Mouse (Mus musculus): Measurements from ENCODE around the gene Scml4.

Gene Scml4

DNA sequence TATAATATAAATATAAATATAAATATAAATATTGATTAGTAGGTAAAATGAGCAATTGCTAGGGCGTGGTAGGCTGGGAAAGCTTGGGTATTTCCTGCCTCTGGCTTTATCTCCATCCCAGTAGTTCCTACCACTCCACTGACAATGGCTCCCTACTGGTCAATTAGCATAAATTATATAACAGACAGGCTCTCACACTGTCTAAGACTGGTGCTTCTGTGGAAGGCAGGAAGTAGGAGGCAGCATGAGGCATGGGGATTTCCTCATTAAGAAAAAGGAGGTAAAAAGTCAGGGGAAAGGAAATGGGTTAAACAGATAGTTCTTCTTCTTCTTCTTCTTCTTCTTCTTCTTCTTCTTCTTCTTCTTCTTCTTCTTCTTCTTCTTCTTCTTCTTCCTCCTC lies 48.4 kb downstream of the Scml4 start:
- DNase-seq, result no peak

DNA sequence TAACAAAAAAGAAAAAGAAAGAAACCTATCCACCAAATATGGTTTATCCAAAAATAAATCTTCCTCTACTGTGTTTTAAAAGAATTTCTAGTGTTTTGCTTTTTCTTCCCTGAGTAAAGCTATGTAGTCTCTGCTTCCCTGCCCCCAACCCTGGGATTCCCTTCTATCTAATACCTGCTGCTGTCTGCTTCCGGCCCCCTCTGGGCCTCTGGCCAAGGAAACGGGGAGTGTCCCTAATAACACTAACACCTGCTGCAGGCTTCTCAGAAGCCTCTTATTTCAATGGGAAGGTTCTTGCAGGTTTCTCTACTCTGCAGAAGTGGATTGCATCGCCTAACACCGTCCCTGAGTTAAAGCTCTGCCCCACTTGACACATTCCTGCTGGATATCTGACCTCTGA lies 50.4 kb downstream of the Scml4 start:
- DNase-seq, result no peak

DNA sequence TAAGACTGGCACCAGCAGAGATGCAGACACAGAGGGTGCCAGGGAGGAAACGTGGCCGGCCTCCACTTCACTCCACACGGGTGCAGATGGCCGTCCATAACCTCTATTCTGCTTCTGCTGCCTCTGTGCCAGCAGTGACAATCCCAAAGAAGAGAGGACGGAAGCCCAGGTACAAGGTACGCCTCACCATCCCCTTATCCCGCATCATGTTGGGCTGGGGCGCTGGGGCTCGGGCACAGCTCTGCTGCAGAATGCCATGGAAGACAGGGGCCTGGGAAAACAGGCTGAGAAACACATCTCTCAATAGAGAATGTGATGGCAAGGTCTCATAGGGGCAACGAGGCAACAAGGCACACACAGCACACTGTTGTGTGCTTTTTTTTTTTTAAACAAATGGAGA lies 51.9 kb downstream of the Scml4 start:
- DNase-seq, result no peak

DNA sequence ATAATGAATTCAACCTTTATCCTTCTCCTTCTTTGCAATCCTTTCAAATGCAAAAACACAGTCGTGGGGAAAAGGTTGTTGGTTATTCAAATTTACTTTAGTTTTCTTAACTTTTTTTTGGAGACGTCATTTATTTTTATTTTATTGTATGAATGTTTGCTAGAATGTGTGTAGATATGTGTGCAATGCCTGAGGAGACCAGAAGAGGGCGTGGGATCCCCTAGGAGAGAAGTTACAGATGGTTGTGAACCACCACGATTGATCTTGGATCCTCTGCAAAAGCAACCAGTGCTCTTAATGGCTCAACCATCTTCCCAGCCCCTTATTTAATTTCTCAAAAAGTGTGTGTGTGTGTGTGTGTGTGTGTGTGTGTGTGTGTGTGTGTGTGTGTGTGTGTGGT lies 53.0 kb downstream of the Scml4 start:
- no peak for DNase-seq

DNA sequence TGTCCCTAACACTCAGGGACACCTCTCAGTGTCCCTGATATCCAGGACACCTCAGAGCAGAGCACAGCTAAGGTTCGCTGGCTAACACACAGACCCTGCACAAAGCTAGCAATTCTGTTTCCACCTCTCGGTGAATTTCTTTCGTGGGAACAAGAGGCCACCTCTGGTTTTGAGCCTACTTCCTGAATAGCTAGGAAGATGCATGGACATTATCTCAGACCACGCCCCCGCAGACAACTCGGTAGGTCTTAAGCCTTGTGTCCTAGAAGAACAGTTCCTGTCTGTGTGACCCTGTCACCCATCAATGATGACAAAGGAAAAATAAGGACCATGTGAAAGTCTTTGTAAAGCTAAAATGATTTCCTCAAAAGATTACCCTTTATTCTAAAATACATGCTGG lies 54.0 kb downstream of the Scml4 start:
- DNase-seq, result no peak

DNA sequence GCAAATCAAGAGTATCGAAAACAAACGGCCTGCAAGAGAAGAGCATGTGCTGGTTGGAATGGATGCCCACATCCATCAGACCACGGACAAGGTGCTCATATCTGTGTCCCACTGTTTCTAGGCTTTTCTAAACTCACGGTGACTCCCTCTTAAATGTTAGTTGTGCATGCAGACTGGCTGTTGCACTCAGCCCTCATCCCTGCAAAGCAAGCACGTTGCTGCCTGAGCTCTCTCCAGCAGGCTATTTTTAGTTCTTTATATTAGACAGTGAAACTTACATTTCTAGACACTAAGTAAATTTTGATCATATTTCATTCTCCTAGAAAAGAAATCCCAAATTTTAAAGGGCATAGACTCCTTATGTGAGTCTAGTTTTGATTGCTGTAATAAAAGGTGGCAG lies 57.2 kb downstream of the Scml4 start:
- no peak for DNase-seq

DNA sequence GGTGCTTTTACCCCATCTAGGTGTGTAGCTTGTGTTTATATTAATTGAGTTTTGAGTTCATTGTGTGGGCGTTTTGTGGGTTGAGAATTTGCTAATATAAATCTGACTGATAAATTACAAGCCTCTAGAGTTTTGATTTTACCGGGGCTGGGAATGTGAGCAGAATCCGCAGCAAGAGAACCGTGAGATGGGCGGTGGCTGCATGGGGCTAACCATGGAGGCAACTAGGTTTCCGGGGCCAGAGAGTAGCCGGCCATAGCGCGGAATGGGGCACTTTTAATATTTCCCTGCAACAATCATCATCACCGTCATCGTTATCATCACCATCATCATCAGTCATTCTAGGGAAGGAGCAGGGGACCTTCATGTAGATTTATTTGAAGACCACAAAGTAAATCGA lies 59.6 kb downstream of the Scml4 start:
- DNase-seq, result no peak

DNA sequence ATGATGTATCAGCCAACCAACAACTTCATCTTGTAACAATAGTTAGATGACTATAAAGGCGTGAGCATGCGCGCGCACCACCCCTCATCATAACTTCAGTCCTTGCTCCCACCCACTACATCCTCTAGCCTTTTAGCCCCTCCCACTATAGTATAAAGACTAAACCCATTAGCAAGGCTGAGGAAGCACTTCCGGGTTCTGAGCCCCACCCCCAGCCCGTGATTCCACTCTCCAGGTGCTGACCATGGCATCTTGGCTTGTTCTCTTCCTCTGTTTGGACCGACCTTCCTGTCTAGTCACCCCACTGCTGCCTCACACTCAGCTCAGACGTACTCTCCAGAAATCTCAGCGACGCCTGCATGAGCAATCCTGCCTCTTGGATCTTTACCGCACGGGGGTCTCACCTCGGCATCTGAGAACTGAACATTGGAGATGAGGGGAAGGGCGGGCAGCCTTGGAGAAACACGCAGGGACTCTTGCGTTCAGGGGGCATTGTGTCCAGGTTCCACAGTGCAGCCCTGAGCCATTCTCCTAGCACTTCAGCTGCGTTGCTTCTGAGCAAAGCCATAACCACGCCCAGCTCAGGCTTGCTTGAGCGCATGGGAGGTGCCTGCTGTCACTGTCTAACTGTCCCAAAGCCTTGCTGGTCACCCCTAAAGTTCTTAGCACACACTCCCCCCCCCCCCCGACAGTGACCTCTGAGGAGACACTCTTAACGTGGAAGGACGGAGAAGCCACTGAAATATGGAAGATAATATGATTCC lies 65.1 kb downstream of the Scml4 start:
- DNase-seq, result no peak

DNA sequence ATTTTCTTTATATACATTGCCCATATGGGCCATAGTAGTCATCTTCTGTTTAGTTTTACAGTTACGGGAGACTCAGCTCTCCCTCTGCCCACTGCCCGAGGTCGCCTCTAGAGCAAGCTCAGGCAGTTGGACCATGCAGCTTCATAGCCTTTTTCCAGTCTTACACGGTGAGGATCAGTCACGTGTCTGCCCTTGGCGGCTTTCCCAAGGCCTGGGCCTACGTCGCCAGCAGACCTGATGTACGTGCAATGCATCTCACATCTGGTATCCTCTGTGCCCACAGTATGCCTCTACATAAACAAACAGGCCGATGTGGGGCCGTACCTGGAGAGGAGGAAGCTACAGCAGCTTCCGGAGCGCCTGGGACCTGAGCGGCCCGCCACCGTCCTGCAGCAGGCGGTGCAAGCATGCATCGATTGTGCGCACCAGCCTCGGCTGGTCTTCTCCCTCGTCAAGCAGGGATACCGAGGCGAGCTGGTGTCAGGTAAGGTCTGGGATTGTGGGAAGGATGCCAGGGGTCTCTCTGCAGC lies 70.0 kb downstream of the Scml4 start:
- DNase-seq, result no peak

DNA sequence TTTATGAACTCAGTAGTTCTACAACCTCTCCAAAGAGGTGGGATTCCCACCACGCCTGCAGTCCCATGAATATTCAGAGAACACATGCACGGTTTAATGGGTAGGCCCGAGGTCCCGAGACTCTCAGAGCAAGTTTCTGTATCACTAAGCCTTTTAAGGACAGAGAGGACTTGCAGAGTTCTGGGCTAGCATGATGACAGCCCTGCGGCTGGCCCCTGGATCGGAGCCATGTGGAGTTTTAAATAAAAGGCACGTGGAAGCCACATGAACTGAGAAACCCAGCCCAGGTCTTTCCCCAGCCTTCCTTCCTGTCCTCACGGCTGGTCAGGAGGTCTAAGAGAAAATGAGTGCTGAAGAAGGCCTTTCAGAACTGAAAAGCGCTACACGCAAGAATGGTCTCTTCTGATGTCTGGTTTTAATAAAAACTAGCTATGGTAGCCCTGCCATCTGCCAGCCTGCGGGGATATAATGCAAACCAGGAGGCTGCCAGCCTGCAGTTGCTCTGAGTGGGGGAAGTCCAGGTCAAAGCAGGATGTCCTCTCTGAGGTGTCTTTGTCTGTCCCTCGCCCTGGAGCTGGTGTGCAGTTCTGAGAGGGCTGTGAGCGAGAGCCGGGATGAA lies 72.8 kb downstream of the Scml4 start:
- DNase-seq, result no peak

DNA sequence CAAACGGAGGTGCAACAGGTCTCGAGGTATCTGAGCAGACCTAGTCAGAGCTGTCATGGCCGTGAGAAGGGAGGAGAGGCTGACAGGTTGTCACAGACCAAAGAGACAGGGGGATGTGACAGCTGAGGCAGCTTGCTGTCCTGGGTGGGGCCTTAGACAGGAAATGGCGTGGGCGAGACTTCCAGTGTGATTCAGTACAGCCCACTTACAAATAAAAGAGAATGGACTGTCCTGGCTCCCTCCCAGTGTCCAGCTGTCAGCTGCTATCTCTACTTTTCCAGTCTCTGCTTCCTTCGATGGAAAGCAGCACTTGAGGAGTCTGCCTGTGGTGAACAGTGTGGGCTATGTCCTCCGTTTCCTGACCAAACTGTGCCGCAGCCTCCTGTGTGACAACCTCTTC lies 74.5 kb downstream of the Scml4 start:
- no peak for DNase-seq

DNA sequence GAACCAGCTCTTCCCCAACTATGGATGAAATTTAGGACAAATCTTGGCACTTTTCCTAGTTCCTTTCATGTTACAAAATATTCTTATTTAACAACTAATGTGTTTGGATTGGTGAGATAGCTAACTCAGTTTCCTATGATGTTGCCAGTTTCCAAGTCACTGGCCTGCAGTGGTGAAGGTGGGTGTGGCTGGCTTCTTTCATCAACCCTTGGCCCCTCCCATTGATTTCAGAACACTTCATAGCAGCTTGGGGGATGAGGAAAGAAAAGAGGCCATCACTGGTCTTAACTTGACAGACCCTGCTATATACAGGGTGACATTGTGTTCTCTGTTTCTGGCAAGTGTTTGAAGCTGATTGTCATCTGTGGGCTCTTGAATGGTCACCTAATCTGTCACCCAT lies 76.0 kb downstream of the Scml4 start:
- no peak for DNase-seq

DNA sequence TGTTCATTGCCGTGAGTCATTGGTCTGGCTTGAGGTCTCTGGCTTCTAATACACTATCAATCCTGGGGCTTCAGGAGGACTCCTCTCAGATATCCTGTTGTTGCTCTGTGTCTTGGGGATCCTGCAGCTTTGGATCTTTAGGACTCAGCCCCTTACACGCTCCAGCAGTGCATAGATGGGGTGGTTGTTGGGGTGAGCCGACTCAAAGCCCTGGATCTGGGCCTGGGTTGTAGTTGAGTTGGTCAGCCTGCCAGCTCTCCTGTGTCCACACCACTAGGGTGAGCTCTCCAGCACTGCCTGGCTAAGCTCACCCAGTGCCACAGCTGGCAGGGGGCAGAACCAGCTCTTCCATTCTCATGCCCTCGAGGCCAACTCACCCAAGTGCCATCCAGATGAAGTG lies 78.2 kb downstream of the Scml4 start:
- no peak for DNase-seq

DNA sequence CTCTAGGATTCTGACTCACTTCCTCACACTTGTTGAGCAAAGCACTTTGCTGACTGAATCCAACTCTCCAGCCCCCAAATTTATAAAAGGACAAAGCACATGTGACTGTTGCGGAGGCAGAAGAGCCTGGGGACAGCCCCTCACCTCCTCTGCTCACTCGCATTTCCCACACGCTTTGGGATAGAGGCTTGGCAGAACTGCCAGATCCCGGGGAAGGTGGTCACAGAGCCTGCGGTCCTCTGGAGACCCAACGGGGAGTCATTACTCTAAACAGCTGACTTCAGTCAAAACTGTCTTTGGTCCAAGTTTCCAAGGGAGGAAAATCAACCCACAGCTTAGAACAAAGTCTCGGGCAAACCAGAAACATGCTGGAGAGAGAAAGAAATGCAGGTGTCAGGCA lies 79.5 kb downstream of the Scml4 start:
- no peak for DNase-seq

DNA sequence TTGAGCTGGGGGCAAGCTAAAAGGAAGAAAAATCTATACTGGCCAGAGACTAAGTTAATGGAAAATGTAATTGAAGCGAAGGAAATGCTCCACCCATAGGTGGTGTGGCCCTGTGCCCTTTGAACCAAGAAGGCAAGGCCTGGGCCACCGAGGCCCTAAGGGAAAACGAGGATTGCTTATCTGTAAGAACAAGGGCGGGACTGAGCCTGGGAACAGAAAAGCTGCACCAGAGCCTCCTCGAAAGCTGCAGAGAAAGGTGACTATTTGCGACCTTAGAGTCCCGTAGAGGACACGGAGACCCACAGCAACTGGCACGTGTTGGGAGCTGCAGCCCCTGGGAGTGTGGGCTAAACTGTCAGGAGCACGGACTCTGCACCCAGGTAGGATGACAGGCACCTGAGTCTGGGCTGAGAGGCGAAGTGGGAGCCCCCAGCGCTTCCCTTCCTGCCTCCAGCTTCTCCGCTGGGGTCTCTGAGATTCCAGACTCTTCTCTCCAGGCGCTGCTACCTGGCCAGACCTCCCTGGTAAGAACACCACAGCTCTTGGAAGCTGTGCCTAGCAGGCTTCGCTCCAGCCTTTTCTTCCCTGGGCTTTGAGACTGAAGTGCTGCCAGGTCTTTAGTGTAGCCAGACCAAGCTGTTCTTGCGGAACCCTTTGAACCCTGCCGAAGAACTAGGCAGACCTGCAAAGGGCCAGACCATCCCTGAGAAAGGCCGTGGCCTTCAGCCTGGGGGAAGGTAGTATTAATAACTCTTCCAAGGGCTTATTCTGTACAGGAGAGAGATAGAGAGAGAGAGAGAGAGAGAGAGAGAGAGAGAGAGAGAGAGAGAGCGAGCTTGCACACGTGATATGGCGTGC lies 80.3 kb downstream of the Scml4 start:
- DNase-seq, result no peak

DNA sequence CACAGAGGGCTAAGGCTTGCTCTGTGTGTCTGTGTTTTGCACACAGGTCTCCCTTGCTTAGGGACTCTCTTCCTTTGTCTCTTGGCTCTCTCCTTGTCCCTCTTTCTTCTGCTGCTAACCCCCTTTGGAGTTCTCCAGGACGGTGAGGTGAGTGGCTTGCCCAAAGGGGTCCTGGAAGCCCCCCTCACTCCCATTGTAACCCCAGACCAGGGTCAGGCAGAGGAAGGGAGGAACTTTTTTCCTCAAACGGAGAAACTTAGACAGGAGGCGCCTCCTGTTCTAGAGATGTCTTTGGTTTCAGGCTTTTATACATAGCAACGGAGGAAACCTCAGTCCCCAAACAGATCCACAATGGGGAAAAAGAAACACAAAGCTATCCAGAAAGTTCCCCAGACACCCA lies 81.1 kb downstream of the Scml4 start:
- no peak for DNase-seq

DNA sequence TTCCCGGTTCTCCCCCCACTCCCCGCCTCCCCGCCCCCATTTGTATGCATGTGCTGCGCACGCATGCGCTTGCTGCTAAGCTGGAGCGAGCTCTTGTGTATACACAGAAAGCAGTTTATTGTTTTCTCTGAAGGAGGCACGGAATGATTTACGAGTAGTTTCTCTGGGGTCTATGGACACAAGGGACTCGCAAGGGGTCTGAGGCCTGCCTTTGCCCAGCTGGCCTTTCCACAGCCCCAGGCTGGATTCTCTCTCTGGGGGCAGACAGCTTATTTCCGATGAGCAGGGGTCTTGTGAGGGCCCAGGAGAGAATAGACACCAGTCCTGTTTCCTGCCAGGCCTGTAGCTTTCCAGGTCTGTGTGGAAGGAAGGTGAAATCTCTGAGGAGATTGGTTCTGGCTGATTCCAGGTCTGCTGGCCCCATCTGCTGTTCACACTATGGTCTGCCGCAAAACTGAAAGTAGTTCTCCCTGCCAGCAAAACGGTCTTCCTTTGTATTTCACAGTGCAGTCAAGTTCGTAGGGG lies 81.6 kb downstream of the Scml4 start:
- no peak for DNase-seq

DNA sequence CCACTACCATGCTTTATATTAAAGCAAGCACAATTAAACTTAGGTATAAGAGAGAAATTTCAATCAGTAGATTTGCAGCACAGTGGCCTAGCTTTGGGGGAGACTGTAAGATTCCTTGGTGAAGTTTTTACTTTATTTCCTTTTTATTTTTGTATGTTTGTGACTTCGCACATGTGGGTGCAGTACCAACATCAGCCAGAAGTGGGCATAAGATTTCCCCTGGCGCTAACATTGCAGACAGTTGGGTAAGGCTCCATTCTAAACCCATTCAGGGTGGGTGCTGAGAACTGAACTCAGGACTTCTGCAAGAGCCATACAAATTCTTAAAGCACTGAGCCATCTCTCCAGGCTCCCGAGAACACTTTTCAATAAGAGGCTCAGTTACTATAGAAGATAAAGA lies 82.1 kb downstream of the Scml4 start:
- no peak for DNase-seq

DNA sequence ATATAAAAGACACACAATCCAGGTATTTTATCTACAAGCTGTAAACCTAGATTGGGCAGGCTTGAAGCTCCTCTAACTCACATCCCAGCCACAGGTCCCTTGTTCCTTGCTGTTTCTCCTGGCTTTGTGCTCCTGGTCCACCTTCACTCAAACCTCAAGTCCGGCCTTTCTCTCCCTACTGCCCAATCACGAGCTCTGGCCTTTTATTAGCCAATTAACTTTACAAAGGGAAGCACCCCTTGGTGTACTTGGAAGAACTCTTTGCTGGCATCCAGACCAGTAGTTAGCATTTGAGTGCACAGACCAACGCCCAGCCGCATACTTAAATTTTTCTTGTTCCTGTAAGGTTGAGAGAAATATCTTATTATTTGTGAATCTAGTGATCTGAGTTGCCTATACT lies 85.1 kb downstream of the Scml4 start:
- no peak for DNase-seq

DNA sequence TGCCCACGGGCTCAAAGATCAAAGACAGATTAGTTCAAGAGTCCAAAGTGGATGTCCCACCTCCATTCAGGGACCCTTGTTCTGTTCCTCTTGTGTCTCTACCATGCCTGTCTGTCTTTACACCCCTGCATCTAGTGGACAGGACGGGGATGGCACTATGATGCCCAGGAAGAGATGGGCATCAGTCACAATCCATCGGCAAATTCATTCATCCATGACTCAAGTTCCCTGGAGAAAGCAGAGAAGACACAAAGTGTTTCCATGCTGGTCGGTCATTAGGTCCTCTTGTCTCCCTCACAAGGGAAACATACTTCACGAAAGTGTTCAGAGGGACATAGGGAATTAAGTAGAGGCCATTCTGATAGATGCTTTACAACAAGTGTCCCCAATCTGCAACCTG lies 87.2 kb downstream of the Scml4 start:
- DNase-seq, result no peak

DNA sequence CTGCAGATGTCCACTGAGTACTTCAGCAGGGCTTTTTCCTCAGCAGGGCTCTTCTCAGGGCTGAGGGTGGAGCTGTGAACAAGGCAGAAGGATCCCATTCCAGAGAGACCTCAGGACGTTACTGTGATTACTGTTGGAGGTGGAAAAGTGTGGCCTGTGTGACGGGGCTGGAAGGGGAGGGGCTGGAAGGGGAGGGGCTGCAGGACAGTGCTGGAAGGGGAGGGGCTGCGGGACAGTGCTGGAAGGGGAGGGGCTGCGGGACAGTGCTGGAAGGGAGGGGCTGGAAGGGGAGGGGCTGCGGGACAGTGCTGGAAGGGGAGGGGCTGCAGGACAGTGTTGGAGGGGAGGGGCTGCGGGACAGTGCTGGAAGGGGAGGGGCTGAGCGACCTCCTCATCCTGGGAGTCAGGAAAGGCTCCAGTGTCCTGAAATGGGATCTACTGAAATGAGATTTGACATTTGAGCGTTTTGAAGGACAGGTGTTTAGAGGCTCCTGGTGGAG lies 90.1 kb downstream of the Scml4 start:
- DNase-seq, result no peak

DNA sequence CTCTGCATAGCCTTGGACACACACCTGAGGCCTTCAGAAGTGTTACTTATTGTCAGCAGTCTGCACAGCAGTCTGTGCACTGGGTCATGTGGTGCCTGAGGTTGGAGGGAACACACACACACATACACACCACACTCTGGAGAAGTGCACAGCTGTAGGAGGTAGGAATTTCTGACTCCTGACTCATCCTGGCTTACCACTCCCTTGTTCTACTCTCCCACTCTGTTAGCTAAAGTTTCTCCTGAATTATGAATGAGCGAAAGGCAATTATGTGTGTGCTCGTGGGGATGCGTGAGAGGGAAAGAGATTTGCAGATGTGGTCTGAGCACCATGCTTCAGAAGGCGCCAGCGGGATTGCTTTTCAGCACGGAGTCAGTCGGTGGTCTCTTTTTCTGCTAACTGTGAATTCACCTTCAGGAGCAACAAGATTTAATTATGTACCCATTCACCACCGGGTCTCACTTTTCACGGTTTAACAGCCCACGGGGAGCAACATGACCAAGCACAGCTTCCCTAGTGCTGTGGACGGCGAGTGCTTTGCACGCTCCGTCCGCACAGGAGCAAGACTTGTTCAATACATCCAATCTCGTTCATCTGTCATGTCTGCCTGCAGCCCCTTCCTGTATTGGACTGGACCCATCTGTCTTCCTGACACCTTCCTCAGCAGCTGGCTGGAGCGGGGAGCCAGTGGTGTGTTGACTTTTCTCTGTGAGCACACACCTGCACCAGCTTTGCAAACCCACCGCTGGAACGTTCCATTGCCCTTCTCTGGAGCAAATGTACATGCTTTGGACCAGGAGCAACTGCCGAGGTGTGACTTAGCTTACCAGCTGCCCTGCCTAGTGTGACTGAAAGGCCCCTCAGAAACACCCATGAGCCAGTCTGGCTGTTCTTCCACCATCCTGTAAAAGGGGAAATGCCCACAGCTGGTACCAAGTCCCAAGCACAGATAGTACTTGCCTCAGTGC lies 91.2 kb downstream of the Scml4 start:
- DNase-seq, result no peak

Data from cerebellum, adult 11-12 months (tissue).